Mouse (Mus musculus): ENCODE results near the gene Chmp5.
"Not testable (repeated sequence)": the region's sequence is repeated elsewhere in the genome, so short reads cannot be mapped to it uniquely, and the experiment has no call there.

Chmp5 gene
- long read RNA-seq, experiment 1, transcript Chmp5-201 (8 exons, 1,519 nt), result major isoform, 98 of 106 reads
- long read RNA-seq, experiment 1, partial matches to known transcripts, result 7 of 106 reads
- long read RNA-seq, experiment 1, other reads (novel, unspliced or antisense), result 1 of 106 reads
- long read RNA-seq, experiment 2, transcript Chmp5-201 (8 exons, 1,519 nt), result major isoform, 86 of 97 reads
- long read RNA-seq, experiment 2, partial matches to known transcripts, result 11 of 97 reads
- long read RNA-seq, experiment 2, other reads (novel, unspliced or antisense), result 0 of 97 reads

DNA sequence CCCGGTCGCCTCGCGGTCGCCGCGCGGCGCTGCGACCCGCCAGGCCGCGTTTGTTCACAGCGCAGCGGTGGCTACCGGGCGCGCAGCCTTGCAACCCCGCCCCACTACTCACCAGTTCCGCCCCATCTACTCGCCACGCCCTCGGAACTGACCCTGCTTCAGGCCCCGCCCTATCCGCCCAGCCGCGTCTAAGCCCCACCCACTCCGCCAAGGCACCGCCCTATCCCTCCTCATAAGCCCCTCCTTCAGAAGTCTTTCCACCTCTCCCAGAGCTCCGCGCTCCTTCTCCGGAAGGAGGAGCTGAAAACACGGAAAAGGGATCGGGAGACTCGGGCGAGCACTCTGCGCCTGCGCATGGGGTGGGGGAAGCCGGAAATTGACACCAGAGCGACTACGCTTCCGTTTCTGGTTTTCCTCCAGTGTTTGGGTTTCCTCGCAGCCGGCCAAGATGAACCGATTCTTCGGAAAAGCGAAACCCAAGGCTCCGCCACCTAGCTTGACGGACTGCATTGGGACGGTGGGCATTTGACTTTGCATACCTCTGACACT lies at the start of gene Chmp5, which contains the start of gene Bag1:
Gene Chmp5 (plus strand): TSS at position 248 of the 549 bp plus-strand sequence.
Gene Bag1 (minus strand): TSS at position 135 of the 549 bp plus-strand sequence.
- intact Hi-C loops (cut with DNase I), result no loop called here

DNA sequence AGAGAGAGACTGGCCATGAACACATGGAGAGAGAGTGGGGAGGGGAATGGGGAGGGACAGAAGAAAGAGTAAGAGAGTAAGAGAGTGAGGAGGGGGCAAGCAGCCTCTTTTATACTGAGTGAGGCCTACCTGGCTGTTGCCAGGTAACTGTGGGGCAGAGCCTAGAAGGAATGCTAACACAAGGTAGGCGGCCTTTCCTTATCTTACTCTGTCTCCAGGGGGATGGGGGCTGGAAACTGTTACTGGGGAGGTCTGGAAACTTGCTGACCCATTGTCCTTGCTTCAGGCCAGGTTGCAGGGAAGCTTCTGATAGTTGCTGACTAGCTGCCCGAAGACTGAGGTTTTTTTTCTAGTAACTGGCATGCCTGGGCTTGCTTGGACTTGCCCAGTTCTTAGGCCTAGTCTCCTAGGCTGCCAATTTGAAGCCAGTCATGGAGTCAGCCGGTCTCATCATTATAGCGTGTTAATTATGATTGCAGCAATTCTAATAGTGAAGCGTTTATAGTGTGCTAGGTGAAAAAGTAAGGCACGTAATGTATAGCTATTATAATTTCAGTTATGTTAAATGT lies 49.6 kb upstream of the Chmp5 start:
- intact Hi-C loops (cut with DNase I), result loop anchor here (5.0 kb wide), 1 partner anchor 36 kb away; no protein-coding TSS in a partner anchor

DNA sequence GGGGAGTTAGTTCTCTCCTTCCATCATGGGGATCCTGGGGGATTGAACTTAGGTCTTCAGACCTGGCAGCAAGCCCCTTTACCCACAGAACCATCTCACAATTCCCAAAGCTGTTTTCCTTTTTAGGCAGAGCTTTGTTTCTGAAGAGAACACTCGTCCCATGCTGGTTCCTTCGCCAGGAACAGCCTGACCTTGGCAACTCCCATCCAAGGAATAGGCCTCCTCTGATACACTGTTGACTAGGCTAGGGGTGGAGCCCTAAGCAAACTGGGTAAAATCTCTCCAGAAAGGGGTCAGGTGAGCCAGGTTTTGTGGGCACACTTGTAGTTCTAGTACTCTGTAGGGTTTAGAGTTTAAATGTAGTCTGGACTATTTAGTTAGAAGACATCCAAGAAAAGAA lies 48.9 kb upstream of the Chmp5 start:
- intact Hi-C loops (cut with DNase I), result loop anchor here (5.0 kb wide), 1 partner anchor 37 kb away; no protein-coding TSS in a partner anchor

DNA sequence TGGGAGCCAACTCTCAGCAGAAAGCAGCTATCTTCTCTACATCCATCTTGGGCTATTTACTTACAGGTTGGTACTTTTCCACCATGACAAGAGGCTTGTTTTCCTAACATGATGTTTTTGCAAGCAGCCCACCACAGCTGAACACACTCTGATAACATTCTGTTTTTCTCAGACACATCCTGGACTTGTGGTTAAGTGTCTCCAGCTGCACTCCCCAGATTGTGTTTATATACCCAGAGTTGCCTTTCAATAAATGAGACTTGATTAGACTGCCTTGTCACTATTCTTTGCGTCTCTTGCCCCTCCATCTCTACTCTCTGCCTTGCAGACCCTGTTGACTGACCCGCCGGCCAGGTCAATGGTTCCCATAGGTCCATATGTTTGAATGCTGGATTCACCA lies 48.1 kb upstream of the Chmp5 start:
- intact Hi-C loops (cut with DNase I), result no loop called here

DNA sequence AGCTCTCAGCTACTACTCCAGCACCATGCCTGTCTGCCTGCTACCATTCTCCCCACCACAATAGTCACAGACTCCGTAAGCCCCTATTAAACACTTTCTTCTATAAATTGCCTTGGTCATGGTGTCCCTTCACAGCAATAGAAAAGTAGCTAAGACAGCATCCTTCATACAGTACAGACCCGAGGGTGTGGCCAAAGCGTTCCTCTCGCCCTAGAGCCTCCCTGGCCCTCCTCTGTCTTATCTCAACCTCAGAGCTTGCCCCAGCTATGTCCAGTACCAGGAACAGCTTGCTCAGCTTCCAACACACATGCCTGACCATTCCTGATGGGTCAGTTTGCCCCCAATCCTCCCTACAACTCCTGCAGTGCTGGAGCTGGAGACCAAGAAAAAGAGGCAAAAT lies 47.6 kb upstream of the Chmp5 start:
- intact Hi-C loops (cut with DNase I), result no loop called here

DNA sequence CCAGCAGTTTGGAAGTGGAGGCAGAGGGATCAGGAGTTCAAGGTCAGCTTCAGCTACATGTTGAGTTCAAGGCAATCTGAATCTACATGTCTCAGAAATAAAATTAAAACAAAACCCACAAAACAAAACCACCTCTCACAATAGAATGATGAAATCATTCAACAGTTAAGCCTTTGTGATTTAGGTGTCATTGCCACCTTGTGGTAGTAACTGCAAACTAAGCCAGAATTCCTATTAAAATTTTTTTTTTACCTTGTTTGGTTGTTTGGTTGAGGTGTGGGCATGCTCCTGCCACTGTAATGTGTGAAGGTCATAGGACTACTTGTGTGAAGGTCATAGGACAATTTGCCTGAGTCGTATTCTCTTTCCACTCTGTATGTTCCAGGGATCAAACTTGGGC lies 41.9 kb upstream of the Chmp5 start:
- intact Hi-C loops (cut with DNase I), result loop anchor here (2.0 kb wide), 1 partner anchor 131 kb away; no protein-coding TSS in a partner anchor

DNA sequence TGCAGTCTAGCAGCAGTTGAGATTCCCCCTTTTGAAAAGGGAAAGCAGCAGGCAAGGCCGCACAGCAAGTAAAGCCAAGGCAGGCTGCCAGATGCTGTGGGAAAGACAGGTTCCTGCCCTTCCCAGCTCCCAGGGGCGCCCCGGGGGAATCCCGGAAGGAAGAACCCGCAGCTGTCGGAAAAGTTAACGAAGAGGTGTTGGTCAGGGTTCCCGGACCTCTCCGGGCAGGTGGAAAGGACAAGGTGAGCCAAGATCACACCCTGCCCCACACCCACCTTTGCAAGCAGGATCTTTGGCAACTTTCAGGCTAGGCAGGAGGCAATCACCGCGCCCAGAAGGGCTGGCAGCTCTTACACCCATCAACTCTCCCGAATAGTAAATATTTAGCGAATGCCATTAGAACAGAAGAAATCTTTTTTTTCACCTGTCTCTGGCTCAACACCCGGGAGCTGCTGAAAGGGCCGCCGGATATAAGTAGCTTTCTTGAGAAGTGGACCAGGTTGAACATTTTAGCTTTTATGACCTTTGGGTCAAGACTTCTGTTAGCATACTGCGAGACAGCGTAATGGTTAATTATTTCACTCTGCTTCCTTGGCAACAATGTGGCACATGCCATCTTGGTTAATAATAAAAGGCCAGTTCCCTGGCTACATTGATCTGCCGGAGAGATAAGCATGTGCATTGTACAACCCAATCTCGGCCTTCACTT lies 39.8 kb upstream of the Chmp5 start:
- intact Hi-C loops (cut with DNase I), result no loop called here

DNA sequence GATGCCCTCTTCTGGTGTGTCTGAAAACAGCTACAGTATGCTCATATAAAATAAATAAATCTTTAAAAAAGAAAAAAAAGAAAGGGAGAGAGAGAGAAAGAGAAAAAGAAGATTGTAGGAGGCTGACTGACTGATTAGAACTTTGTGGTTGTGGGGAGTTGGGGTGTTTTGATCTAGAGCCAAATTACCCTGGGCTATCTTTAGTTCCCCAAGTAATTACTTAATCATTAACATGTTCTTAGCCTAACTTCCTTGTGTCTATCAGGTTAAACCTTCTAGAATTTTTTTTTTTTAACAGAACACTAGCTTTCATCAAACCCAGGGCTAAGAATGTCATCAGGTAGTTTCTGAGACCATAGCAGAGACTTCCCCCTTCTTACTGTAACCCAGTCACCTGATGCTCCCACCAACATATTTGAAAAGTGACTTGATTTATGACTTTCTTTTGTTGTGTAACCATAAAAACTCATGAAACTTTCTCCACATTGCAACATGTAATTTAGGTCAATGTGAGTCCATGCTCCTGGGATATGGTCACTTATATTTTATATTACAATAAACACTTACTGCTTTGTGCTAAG lies 33.8 kb upstream of the Chmp5 start:
- intact Hi-C loops (cut with DNase I), result no loop called here

DNA sequence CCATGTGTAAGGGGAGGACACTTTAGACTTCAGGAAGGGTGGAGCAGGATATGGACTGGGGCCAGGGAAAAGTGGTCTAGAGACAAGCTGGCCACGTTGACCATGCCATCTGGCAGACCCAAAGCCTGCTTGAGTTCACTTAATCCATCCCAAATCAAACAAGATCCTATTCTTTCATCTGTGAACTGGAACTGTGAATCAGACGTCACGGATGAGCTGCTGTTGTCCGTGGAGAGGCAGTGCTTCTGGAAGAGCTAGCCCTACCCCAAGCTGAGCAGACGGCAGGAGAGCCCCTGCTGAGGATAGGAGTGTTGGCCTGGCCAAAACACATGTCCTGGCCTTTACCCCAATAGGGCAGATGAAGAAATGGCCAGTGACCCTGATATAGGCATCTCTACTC lies 32.3 kb upstream of the Chmp5 start:
- intact Hi-C loops (cut with DNase I), result no loop called here

DNA sequence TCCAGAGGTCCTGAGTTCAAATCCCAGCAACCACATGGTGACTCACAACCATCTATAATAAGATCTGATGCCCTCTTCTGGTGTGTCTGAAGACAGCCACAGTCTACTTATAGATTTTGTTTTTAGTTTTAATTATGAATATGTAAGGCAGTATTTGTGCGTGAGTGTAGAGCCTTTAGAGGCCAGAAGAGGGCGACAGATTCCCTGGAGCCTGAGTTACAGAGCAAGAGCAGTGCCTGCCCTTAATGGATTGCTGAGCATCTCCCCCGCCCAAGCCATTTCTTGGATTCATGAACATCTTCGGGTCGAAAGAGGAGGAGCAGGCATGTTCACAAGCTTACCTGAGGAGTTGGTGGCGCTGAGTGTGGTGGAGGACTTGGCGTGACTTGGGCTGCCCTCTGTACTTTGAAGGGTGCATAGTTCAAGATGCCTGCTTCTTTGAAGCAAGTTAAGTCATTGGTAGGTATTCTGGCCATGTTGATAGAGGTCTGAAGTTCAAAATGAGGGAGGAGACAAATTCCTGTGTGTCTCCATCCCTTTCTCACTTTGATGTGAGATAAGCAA lies 31.5 kb upstream of the Chmp5 start:
- intact Hi-C loops (cut with DNase I), result no loop called here

DNA sequence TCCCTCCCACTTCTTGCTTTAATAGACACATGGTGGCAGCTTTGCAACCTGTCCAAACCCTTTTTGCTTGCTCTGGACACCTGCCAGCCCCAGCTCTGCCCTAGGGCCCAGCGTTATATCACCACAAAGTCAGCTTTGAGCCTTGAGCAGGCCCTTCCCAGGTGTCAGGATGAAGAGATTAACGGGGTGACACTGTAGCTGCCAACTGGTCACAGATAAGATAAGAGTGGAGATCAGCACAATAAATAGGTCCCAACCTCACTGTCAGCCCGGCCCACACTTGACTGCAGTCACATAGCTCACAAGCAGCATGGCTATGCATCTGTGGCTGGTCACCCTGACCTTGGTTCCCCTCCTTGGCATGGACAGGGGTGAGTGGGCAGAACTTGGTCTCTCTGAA lies 28.4 kb upstream of the Chmp5 start, which contains the start of gene Spink4:
Gene Spink4 (plus strand): TSS at position 268 of the 400 bp plus-strand sequence.
- intact Hi-C loops (cut with DNase I), result no loop called here

DNA sequence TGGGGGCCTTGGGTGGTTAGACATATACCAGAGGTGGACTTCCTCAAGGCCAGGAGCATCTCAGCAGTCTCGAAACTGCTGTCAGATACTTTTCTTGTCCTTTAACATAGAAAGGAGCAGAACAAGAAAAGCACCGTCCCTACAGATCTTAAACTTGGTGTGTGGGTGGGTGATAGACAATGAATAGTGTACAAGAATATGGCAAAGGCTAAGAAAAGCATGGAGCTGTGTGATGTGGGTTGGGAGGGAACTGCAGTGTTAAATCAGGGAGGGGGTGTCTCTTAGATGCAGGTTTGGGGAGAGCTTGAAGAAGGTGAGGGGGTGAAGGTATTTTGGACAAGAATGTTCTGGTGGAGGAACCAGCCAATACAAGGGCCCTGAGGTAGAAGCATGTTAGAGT lies 27.6 kb upstream of the Chmp5 start:
- intact Hi-C loops (cut with DNase I), result no loop called here

DNA sequence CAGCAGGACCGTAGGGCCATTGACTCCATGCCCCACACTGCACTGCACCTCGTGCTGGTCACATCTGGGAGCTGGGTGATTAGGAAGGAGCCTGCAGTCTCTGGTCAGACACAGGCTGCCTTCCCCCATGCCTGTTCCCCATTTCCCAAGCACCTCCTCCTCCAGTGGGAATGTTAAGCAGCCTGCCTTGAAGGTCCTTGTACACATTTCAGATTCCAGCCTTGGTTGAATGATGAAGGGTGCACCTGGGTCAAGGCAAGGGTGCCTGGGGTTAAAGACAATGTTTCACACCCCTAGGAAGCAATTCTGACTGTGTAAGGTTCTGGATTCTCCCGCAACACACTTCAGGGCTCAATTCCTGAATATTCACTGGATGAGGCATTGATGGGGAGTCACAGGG lies 26.9 kb upstream of the Chmp5 start:
- intact Hi-C loops (cut with DNase I), result no loop called here

DNA sequence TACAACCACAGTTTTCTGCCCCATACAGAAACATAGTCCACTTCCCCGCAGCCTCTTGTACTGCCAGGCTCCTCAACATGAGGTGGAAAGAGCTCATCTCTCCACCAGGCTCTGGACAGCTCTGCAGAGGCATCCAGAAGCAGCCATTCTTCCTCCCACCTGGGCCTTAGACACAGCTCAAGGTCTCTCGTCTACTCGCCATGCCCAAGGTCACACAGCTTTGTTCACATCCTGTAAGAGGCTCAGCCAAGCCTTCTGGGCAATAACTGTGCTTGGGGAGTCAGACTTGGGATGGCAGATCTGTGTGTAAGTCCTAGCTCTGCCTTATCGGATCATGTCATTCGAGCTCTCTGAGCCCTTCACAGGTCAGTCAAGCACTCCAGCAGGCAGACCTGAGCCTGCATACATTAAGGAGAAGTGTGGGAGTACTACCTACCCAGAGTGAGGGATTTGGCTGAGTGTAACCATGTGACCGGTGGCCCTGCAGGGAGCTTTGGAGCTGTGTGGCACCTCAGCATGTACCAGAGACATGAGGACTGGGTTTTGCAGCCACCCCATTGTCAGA lies 25.0 kb upstream of the Chmp5 start:
- intact Hi-C loops (cut with DNase I), result no loop called here

DNA sequence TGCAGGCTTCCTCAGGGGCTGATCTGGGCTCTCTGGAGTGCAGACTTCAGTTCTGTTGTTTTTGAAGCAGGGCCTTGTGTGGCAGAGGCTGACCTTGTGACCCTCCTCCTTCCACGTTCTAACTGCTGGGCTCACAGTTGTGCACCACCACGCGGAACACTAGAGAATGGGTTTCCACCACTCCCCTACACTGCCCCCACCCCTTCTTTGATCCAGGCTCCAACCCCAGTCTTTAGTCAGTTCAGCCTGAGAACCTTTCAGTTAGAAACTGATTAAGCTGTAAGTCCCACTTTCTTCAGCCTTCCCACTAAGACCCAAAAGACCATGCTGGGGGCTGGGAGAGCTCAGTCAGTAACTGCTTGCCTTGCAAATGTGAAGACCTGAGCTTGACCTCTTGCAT lies 22.6 kb upstream of the Chmp5 start:
- intact Hi-C loops (cut with DNase I), result no loop called here

DNA sequence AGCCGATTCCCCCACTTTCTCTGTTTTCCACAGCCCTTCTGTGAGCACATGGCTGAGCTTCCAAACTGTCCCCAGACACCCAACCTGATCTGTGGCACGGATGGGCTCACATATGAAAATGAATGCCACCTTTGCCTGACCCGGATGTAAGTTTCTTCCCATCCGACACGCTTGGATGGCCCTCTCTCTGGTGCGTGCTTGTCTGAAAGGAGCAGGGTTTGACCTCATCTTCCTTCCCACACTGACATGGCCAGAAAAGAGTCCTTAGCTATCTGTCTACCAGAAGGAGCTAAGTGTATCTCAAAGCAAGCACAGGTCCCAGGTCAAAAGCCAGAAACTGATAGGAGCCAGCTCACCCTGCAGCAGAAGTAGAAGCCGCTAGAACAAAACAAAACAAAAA lies 19.2 kb upstream of the Chmp5 start:
- intact Hi-C loops (cut with DNase I), result no loop called here

DNA sequence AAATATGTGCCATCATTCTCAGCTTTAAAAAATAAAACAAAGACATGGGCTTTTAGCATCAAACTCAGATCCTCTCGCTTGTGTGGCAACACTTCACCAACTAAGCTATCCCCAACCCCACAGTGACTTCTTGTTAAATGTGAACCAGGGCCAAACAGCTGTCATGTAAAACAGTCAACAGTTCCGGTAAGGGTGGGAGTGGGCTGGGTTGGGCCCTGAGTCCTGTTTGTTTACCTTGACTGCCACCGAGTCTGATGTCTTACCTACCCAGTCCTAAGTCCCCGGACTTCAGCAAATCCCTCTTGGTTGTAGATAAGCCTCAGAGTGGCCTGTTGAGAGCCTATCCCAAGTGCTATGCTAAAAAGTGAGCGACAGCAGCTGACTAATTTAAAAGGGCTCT lies 14.5 kb upstream of the Chmp5 start:
- intact Hi-C loops (cut with DNase I), result no loop called here

DNA sequence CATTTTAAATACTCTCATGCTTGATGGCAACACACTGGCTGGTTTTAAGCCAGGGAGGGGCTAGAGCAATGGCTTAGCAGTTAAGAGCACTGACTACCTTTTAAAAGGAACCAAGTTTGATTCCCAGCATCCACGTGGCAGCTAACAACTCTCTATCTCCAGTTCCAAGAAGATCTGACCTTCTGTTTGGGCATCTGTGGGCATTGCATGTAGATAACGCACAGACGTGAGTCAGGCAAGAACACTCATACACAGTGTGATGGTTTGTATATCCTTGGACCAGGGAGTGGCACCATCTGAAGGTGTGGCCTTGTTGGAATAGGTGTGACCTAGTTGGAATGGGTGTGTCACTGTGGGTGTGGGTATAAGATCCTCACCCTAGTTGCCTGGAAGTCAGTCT lies 13.8 kb upstream of the Chmp5 start:
- intact Hi-C loops (cut with DNase I), result not testable (repeated sequence)

DNA sequence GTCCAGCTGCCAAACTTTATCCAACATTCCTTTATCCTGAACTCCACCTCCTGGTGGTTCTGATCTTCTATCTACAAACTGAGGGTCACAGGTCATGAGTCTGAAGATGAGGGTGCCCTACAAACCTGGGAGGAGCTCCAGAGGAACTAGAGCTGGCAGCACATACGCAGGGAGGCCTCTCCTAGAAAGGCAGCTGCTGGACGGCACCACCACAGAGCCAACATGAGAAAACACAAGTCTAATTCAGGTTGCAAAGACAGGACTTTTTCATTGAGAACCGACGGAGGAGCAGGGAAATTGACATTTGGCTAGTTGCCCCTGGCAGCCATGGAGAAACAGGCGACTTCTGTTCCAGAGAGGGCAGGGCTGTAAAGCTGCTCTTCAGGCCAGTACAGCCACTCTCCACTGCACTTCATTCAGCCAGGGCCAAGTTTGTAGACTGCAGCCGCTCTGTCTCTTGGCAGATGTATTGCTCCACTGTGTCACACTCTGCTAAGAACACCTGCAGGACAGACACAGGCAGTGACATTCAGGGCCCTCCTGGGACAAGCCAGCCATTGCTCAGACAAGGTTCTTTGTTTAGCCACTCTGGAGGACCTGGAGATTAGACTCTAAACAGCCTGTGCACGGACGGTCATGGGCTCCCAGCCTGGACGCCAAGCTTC lies 11.9 kb upstream of the Chmp5 start:
- intact Hi-C loops (cut with DNase I), result no loop called here

DNA sequence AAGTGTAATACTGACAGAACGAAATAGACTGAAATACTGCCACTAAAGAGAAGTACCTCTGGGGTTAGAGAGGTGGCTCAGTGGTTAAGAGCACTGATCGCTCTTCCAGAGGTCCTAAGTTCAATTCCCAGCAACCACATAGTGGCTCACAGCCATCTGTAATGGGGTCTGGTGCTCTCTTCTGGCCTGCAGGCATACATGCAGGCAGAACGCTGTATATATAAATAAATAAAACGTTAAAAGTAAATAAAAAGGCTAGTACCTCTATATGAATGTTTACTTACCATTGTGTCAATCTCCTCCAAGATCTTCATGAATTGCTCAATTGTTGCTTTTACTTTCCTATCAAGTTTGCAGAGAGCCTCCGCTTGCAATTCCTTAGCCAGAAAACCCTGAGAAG lies 9.4 kb upstream of the Chmp5 start:
- intact Hi-C loops (cut with DNase I), result no loop called here

DNA sequence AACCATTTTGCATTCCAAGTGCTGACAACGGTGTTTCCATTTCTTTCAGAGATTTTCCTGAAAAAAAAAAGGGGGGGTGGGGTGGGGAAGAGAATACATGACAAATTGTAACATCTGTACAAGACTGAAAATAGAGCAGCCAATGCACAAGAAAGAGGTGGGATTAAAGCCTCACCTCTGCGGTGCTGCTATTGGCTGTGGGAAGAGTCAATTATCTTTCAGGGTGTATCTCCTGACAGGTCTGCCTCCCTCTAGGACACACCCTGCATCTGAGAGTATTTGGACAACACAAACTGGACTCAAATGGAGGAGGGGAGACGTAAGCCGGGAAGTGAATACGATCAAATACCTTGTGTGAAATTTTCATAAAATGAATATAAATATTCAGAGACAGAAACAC lies 4.6 kb upstream of the Chmp5 start:
- intact Hi-C loops (cut with DNase I), result no loop called here

Data from adrenal gland (tissue).